Mouse (Mus musculus) spleen, adult 12 weeks (tissue): Measurements from ENCODE around the gene Lin7c.
"Not testable (repeated sequence)": the region's sequence is repeated elsewhere in the genome, so short reads cannot be mapped to it uniquely, and the experiment has no call there.

Source experiments
- DNase-seq: peaks from one replicate; pipeline ENCODE4 v3.0.0; 2022; ENCODE audit warnings: low spot score

Gene Lin7c

GRCm38 (mm10) chr2:109890597-109890996 lies at the start of gene Lin7c:
Gene Lin7c, plus strand, starts transcription at chr2:109890853.
- DNase-seq, result peak; percentile 81

GRCm38 (mm10) chr2:109846401-109846800 lies 44.3 kb upstream of the Lin7c start:
- DNase-seq, result no peak

GRCm38 (mm10) chr2:109848305-109848704 lies 42.3 kb upstream of the Lin7c start:
- DNase-seq, result no peak

GRCm38 (mm10) chr2:109848715-109849114 lies 41.9 kb upstream of the Lin7c start:
- no peak for DNase-seq

GRCm38 (mm10) chr2:109855601-109856000 lies 35.1 kb upstream of the Lin7c start:
- DNase-seq, result no peak

GRCm38 (mm10) chr2:109859671-109860070 lies 31.0 kb upstream of the Lin7c start:
- DNase-seq, result no peak

- no peak for DNase-seq
Observed at GRCm38 (mm10) chr2:109860832-109861231, 29.8 kb upstream of the Lin7c start.

GRCm38 (mm10) chr2:109879429-109879828 lies 11.2 kb upstream of the Lin7c start:
- not testable (repeated sequence) for DNase-seq

- no peak for DNase-seq
Observed at GRCm38 (mm10) chr2:109881111-109881510, 9.5 kb upstream of the Lin7c start.

GRCm38 (mm10) chr2:109881625-109882024 lies 9.0 kb upstream of the Lin7c start:
- DNase-seq, result no peak

- DNase-seq, result no peak
Observed at GRCm38 (mm10) chr2:109884106-109884505, 6.5 kb upstream of the Lin7c start.

- DNase-seq, result no peak
Observed at GRCm38 (mm10) chr2:109884507-109884906, 6.1 kb upstream of the Lin7c start.

GRCm38 (mm10) chr2:109890068-109890467 lies 585 bp upstream of the Lin7c start:
- no peak for DNase-seq

GRCm38 (mm10) chr2:109891031-109891430 lies 378 bp downstream of the Lin7c start:
- DNase-seq, result no peak

- no peak for DNase-seq
Observed at GRCm38 (mm10) chr2:109891471-109891870, 818 bp downstream of the Lin7c start.

- DNase-seq, result no peak
Observed at GRCm38 (mm10) chr2:109896311-109896710, 5.7 kb downstream of the Lin7c start.

- no peak for DNase-seq
Observed at GRCm38 (mm10) chr2:109902869-109903268, 12.2 kb downstream of the Lin7c start.

GRCm38 (mm10) chr2:109904171-109904821 lies 13.6 kb downstream of the Lin7c start:
- DNase-seq, result peak; percentile 64

GRCm38 (mm10) chr2:109909122-109909521 lies 18.5 kb downstream of the Lin7c start:
- no peak for DNase-seq

GRCm38 (mm10) chr2:109912216-109912615 lies 21.6 kb downstream of the Lin7c start:
- no peak for DNase-seq

GRCm38 (mm10) chr2:109912766-109913165 lies 22.1 kb downstream of the Lin7c start:
- no peak for DNase-seq

- DNase-seq, result no peak
Observed at GRCm38 (mm10) chr2:109913241-109913640, 22.6 kb downstream of the Lin7c start.

- no peak for DNase-seq
Observed at GRCm38 (mm10) chr2:109914601-109915000, 23.9 kb downstream of the Lin7c start.

GRCm38 (mm10) chr2:109916782-109917495 lies 26.3 kb downstream of the Lin7c start:
- DNase-seq, result no peak
